Mouse (Mus musculus) cerebellum, adult 2 months (tissue): ENCODE measurements around the gene Caln1.

ENCODE experiments used
- CTCF ChIP-seq: fragments of 200-500 bp; IDR thresholded peaks from 2 replicates; pipeline ENCODE4 v1.5.1; 2011; ENCODE audit warnings: low read depth, mild to moderate bottlenecking, control low read depth, low read length, moderate library complexity, borderline replicate concordance; ENCODE audit not compliant: insufficient read depth
- POLR2A ChIP-seq: fragments of 200-500 bp; IDR thresholded peaks from 2 replicates; pipeline ENCODE4 v1.6.1; 2011; ENCODE audit warnings: low read length, control low read depth, borderline replicate concordance; ENCODE audit not compliant: insufficient read depth

DNA sequence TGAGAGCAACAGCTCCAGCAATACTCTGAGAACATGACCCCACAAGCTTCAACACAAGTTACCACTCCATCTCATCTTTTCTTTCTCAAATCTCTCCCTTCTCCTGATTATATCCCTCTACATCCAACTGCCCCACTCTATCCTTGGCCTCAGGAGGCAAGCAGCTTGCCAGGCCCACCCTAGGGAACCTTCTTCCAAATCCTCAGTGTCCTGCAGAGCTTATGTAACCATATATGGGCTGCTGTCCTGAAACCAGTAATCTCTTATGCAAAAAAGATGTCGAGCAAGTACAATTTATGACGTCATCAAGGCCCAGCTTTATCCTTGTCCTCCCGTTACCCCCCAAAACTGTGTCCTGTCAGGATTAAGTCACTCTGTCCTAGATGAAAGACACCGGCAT lies 333.1 kb downstream of the Caln1 start:
- TF ChIP-seq CTCF (no peak), POLR2A (no peak)
